Mouse (Mus musculus): ENCODE measurements at regions not wholly inside any gene's neighbourhood (a gene's known extent, or its start where the extent isn't known, plus 50 kb on each side); places are given as distances from the start of the nearest gene placed in this dataset.
A peak's percentile ranks its signal among the peaks of the same experiment; 100 is the strongest.

DNA sequence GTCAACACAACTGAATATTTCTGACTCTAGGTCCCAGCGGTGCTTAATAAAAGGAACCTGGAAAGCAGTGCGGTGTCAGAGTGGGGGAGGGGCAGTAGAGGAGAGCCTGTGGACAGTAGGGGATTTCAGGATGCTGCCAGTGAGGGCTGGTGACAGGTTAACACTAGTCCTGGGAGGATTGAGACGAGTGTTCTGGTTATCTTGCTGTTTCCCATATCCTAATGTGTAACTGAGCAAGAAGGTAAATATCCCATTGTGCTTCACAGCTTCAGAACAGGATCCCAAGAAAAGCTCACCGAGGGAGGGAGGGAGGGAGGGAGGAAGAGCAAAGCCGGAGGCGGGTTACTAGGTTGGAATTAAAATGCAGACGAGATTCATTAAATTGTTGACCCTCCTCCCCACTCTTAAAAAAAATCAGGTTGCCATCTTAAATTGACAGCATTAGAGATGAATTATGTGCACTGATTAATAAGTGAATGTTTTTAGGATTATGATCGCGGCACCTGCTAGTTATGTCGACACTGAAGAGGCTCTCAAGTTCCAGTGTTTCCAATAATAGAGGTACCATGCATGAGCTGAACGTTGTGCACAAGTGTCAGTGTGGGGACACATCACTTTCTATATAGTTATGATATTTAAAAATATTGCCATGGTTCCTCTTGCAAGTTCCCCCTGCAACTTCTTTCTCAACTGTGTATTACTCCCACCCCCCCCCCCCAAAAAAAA is 1053.3 kb downstream of the 5730522E02Rik start:
- peak in 1 of 2 experiments; percentile 6 for DNase-seq (ENCODE audit: low spot score in 2 of 2)

DNA sequence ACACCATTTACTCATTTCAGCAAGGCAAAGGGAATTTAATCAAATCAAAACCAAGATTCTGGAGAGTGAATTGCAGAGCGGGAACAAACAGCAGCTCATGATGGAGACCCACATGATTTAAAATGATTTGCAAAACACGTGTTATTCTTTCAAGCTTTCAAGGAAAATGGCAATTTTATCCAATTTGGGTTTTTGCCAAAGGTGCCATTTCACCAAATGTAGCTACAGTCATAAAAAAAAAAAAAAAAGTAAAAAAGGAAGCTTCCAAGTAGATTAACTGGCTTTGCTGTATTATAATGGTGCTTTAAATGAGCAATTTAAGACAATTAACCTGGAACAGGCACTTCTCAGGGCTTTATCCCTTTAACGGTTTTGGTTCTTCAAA is 1052.7 kb downstream of the 5730522E02Rik start:
- no peak for DNase-seq (ENCODE audit: low spot score in 2 of 2)

DNA sequence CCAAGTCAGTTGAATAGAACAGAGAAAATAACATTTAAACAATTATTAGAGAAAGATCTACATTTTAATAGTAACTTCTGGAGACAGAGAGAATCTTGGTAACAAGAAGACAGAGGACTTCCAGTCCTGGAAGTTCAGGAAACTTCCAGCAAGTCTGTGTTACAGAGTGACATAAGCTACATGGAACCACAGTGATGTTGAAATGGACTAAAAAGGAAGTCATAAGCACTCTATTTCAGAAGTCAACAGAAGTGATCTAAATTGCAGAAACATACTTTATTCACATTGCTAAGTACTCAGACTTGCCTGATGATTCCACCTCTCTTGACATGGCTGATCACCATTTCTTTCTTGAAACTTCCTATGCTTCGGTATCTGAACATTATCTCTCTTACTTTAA is 1051.7 kb downstream of the 5730522E02Rik start:
- no peak for DNase-seq (ENCODE audit: low spot score in 2 of 2)

DNA sequence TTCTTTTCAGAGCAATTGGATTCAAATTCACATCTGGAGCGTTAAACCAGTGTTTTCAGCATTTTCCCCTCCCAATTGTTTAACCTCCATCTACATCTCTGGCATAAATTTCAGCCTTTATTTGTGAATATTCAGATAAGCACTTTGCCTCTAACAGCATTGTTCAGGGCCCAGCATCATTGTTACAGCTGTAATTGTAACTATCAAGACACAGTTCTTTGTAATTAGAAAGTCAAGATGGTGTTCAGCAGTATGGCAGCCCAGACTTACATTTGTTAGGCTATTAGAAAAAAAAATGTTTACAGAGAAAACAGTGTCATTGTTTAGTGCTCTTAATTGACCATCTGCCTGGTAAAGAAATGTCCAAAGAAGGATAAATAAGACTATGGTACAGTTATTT is 1042.6 kb downstream of the 5730522E02Rik start:
- no peak for DNase-seq (ENCODE audit: low spot score in 2 of 2)

DNA sequence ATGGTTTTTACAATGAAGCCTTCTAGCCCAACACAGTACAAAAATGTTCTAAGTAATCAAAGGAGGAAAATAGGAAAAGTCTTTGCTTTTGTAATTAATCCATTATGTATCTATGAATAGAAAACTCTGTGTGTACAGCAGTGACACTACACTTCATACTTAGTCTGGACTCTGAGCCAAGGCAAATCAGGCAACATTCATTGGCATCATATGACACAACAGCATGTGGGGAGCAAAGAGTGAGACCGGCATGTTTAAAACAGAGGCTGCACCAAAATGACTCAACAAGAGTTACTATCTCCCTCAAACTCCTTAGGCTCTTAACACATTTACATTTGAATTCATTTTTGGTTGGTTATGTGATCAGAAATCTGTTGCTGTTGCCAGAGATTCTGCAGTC is 1039.5 kb downstream of the 5730522E02Rik start:
- DNase-seq (ENCODE audit: low spot score in 2 of 2), result no peak
